22 mouse cellular contexts compared by ENCODE assay signal in the genomic region with DNA sequence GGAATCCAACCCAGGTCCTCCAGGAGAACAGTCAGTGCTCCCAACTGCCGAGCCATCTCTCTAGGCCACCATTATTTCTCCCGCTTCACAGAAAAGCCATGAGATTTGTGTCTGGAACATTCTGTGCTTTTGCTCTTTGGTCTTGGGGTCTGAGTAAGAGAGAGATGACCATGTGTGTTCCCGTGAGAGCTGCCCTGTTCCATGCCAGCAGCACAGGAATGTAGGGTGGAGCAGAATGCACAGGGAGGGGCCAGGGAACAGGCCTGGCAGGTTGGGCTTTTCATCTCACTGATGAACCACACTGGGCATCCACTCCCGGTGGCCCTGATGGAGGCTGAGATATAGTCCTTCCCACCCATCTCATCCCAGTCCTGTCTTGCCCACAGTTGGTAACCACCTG. TPM values are rescaled to one million over a fixed set of nuclear protein-coding genes. Genes with fewer than 3 reads are reported as not detected.
DNase-seq lines count a peak whose midpoint lies in the region; ATAC-seq lines count a peak whose summit lies in the region.
"Had no signal": no experiment of that assay in that cellular context is flagged by ENCODE, and none has a peak within 500 bp of the region (broad histone marks: within the 10 kb centered on the region; RNA-seq: fewer than 3 reads in every experiment).

No protein-coding gene starts in this region.

- no peak overlapping the region for H3K4me3 ChIP-seq in heart, embryonic 12.5 days
- H3K4me3 ChIP-seq: embryonic facial prominence, embryonic 13.5 days; hindbrain, embryonic 10.5 days; midbrain, embryonic 10.5 days had no signal

- no peak overlapping the region for H3K9ac ChIP-seq in heart, embryonic 12.5 days
- H3K9ac ChIP-seq: embryonic facial prominence, embryonic 13.5 days had no signal

- no peak overlapping the region for H3K4me2 ChIP-seq in heart, embryonic 12.5 days
- H3K4me2 ChIP-seq: embryonic facial prominence, embryonic 13.5 days; liver, embryonic 11.5 days had no signal

- H3K4me1 ChIP-seq in heart, embryonic 12.5 days (replicated peaks) = peaks cover 5% of the 10 kb centered on the region
- H3K4me1 ChIP-seq: embryonic facial prominence, embryonic 13.5 days had no signal

- ATAC-seq in heart, embryonic 12.5 days (ENCODE audit: insufficient number of reproducible peaks, low FRiP score) = no peak
- ATAC-seq: forebrain, embryonic 14.5 days had no signal

- H3K27me3 ChIP-seq in heart, embryonic 12.5 days (replicated peaks) = peaks cover 46% of the 10 kb centered on the region

- H3K27ac ChIP-seq in heart, embryonic 12.5 days (ENCODE audit: poor library complexity, severe bottlenecking) = no peak overlapping the region
- H3K27ac ChIP-seq: embryonic facial prominence, embryonic 13.5 days; hindbrain, embryonic 10.5 days; macrophage; midbrain, embryonic 10.5 days had no signal

- no peaks in the 10 kb centered on the region for H3K9me3 ChIP-seq in heart, embryonic 12.5 days (replicated peaks)
- H3K9me3 ChIP-seq: embryonic facial prominence, embryonic 13.5 days; hindbrain, embryonic 10.5 days; midbrain, embryonic 10.5 days had no signal

- peak; percentile 46 to 71 for DNase-seq in lung, adult 18-20 months
- DNase-seq in lung, postnatal 14 days = no peak
- peak; percentile 33 for DNase-seq in kidney, postnatal 10 days
- DNase-seq in lung, postnatal 25 days (ENCODE audit: low spot score) = peak; percentile 59
- no peak for DNase-seq in right cerebral cortex, postnatal 4 days
- DNase-seq in testis, postnatal 10 days (ENCODE audit: low spot score) = no peak
- DNase-seq: adrenal gland, postnatal 25 days; cerebellum, adult 11-12 months; cerebellum, postnatal 14 days; gastrocnemius, postnatal 36 days; retina, postnatal 1 day; thymus, adult 18-20 months; thymus, postnatal 4 days had no signal

- 77% methylated on average over 4 of the region's 4 CpGs for WGBS in heart, embryonic 12.5 days

- H3K36me3 ChIP-seq in heart, embryonic 12.5 days = no peaks in the 10 kb centered on the region
- H3K36me3 ChIP-seq: embryonic facial prominence, embryonic 13.5 days; hindbrain, embryonic 10.5 days; midbrain, embryonic 10.5 days had no signal

RNA-seq across cellular contexts. Expression of gene Ppl, which starts 12.8 kb away (rescaled TPM):
- polyA plus RNA-seq in heart, embryonic 12.5 days (2016; fragmentation: Nextera tagmentation; extraction: Ambion mirVana) = 1.5 and 2.1 TPM in 2 replicates
- polyA plus RNA-seq: macrophage had no signal

RNA-seq across cellular contexts. Expression of gene Sec14l5, which starts 27.5 kb away (rescaled TPM):
- not detected in 2 replicates for polyA plus RNA-seq in heart, embryonic 12.5 days (2016; fragmentation: Nextera tagmentation; extraction: Ambion mirVana)
- polyA plus RNA-seq: large intestine, adult 2 months; limb, embryonic 11.5 days; liver, embryonic 11.5 days; macrophage had no signal

Comparison
In these comparisons a context has a peak if more than half of its experiments do, and no peak if none do; other contexts are left out.
1. DNase-seq: peak in lung, adult 18-20 months (2 of 2), kidney, postnatal 10 days (single experiment) and lung, postnatal 25 days (single experiment); none in lung, postnatal 14 days (single experiment), right cerebral cortex, postnatal 4 days (single experiment) and testis, postnatal 10 days (single experiment).